Mouse (Mus musculus): ENCODE data around the gene Otulin.

Gene Otulin

GRCm38 (mm10) chr15:27613255-27613654 is 17.2 kb downstream of the Otulin start:
- no peak for DNase-seq (ENCODE audit: low read depth, low spot score)

GRCm38 (mm10) chr15:27612533-27613221 is 17.8 kb downstream of the Otulin start:
- DNase-seq (ENCODE audit: low read depth, low spot score): peak; percentile 72

- no peak for DNase-seq (ENCODE audit: low read depth, low spot score)
These were observed 20.9 kb downstream of the Otulin start for GRCm38 (mm10) chr15:27609554-27609953.

DNA sequence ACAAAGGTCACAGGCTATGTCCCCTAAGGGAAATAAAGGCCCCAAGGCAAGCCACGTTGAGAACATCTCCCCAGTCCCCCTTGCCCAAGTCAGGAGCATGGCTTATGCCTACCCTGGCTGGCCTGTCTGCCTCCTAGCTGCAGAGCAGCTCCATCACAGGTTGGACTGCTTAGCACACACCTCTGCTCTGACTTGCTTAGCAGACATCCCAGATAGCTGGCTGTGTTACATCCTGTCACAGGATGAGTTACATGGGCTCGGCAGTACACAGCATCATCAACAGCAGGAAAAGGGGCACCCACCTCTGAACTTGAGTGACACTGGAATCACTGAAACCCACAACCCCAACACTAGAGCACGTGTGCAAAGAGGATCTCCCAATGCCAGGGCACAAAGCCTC is 25.2 kb downstream of the Otulin start:
- no peak for DNase-seq (ENCODE audit: low read depth, low spot score)

DNA sequence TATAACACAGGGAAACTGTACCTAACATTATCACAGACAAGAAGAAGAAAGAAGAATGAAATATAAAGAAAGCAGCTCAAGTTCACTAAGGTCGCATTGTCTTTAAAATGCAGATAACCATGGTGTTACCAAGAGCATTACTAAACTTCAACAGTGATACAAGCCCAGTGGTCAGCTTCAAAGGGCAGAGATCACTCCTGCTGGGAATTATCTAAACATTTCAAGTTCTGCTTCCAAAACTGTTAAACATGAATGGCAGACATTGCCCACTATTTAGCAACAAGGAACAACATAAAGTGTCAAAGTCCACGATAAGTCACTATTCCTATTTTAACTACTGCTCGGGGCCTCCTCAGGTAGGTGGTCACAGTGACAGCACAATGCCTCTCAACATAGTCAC is 25.9 kb downstream of the Otulin start:
- no peak for DNase-seq (ENCODE audit: low read depth, low spot score)

DNA sequence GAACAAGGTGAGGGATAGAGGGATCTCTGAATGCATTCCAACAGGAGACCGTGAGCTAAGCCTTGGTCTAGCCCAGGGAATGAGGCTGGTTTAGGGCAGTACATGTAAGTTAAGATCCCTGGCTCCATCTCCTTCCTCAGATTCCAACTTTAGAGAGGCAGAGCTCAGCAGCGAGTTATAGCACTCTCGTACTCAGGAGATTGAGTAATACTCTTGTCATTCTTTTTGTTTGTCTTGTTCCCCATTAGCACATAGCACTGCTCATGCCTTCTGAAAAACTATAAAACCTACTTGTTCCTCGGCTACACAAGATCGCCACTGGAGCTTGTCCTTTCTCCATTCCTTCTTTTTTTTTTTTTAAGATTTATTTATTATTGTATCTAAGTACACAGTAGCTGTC is 30.0 kb downstream of the Otulin start:
- no peak for DNase-seq (ENCODE audit: low read depth, low spot score)

GRCm38 (mm10) chr15:27598786-27599385 is 31.6 kb downstream of the Otulin start:
- DNase-seq (ENCODE audit: low read depth, low spot score): no peak

DNA sequence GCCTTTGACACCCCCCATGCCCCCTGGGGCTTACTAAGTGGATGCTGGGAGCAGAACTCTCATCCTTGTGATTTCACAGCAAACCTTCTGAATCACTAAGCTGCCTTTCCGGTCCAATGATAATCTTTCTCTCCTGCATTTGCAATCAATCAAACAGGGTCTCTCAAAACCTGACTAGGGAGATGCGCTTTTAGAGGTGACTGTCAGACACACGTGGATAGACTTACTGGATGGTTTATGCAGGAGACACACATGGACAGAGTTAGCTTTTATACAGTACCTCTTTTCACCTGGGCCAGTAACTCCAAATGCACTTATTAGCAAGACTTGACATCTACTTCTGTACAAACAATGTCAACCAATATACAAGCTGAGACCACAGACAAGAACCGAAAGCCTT is 33.0 kb downstream of the Otulin start:
- peak; percentile 27 for DNase-seq (ENCODE audit: low read depth, low spot score)

DNA sequence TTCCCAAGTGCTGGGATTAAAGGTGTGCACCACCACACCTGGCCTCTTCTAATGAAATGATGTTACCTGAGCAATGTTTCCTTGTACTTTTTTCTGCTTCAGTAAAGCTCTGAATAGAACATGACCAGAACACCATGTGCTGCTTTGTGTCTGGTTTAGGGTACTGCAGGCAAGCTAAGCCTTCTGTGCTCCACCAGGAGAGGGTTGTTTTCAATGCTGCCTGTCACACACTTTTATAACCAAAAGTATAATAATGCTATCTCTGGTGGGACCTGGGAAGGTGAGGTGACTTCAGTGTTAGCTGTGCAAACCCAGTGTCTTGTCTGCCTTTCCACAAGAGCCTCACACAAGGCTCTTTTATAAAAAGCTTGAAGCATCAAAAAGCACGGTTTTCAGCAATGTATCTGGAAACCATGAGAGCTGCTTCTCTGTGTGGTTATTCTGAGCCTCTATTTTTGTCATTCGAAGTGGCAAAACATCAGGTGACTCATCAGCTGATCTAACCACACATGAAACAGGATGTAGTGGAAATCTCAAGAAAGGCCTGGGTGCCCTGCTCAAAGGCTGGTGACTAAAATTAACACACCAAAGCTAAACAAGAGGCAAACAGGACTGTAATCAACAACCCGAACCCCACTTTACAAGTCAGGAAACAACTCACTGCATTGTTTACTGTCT is 33.9 kb downstream of the Otulin start:
- peak; percentile 73 for DNase-seq (ENCODE audit: low read depth, low spot score)

DNA sequence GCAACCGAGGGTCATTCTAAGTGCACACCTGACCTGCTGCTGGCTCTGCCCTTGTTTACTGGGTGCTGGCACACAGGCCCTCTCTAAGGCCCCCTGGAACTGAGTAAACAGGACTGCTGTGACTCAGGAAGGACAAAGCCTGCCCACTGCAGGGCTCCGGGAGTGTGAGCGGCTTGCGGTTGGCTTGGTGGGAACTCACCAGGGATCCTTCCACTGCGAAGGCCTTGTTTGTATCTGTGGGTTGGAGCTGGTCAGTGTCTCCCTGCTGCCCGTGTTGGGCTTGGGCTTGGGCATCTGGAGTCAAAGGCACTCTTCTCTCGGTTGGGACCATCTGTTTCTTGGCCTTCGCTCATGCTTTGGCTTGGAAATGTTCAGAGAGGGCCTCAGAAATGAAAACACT is 34.9 kb downstream of the Otulin start:
- DNase-seq (ENCODE audit: low read depth, low spot score): no peak

DNA sequence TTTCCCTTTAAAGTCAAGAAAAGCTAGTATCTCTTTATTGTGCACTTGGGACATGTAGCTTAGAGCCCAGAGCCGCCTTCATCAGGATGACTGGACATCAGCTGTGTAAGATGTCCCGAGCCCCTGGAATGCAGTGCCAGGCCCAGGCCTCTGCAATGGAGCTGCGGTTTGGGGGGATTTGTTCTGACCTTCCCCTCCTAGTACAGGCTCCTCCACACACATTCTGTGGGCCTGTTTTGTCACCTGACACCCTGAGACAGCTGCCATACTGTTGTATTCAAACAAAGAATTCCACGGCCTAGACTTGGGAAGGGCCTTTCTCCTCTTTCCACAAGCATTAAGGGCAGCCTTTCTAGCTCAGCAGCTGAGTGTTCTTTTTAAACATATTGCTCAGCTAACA is 35.5 kb downstream of the Otulin start:
- no peak for DNase-seq (ENCODE audit: low read depth, low spot score)

- no peak for DNase-seq (ENCODE audit: low read depth, low spot score)
These were observed 36.8 kb downstream of the Otulin start for GRCm38 (mm10) chr15:27593717-27594116.

- DNase-seq (ENCODE audit: low read depth, low spot score): no peak
These were observed 37.7 kb downstream of the Otulin start for GRCm38 (mm10) chr15:27592620-27593320.

DNA sequence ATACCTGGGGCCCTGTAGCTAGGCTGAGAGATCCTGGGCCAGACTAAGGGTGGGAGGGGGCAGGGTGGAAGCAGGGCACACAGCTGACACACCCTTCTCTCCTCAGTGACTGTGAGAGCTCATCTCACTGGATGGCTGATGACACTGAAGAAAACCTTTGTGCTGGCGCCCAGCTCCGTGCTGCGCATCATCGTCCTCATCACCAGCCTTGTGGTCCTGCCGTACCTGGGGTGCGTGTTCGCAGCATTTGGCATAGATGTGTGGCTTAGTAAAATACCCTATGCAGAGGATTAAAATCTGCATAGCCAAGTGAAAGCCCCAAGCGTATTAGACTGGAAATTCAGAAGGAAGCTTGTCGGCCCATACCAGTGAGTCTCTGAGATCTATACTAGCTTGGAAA is 39.7 kb downstream of the Otulin start:
- DNase-seq (ENCODE audit: low read depth, low spot score): no peak

DNA sequence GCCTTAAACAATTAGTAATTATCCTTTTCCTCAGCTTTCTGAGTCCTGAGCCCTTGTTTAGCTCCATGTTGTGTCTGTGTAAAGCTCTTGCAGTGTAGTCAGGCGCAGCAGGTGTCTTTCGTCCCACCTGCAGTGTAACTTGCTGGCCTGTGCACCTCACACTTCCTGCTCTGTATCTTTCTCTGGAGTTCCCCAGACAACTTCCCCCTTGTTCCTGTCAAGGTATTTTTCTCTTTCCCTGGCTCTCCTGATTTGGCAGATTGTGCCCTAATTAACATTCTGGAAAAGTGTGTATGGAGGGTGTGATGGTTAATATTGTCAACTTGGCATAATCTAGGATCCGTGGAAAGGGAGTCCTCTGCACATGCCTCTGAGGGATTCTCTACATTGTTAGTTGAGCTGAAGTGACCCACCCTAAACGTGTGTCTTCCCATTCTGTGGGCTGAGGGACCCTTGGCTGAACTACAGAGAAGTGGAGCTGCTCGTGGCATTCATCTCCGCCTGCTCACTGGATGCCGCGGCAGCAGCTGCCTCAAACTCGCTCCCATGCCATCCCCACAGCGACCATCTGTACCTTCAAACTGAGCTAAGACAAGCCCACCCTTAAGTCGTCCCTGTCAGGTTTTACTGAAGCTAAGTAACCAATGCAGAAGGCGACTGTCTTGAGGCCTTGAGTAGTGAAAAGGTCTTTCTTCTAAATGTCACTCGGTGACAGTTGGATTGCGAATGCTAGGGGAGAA is 42.2 kb downstream of the Otulin start:
- DNase-seq (ENCODE audit: low read depth, low spot score): peak; percentile 50

GRCm38 (mm10) chr15:27586093-27586480 is 44.4 kb downstream of the Otulin start:
- DNase-seq (ENCODE audit: low read depth, low spot score): no peak

GRCm38 (mm10) chr15:27585466-27586092 is 44.9 kb downstream of the Otulin start:
- DNase-seq (ENCODE audit: low read depth, low spot score): no peak

DNA sequence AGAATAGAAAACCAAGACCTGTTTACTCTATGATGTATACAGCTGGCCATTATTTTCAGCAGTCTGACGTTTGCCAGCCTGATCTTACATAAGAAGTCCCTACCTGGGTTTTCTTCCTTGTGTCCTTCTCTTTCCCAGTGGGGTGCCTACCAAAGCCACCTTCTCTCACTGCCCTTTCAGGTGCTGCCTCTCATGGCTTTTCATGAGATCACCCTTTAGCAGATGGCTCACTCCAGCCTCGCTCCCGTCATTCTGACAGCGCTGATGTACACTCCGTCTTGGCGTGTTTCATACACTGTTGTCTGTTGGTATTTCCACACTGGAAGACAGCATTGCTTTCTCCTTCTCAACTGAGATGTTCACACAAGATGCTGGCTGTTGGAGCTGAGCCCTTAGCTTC is 46.9 kb downstream of the Otulin start:
- no peak for DNase-seq (ENCODE audit: low read depth, low spot score)

DNA sequence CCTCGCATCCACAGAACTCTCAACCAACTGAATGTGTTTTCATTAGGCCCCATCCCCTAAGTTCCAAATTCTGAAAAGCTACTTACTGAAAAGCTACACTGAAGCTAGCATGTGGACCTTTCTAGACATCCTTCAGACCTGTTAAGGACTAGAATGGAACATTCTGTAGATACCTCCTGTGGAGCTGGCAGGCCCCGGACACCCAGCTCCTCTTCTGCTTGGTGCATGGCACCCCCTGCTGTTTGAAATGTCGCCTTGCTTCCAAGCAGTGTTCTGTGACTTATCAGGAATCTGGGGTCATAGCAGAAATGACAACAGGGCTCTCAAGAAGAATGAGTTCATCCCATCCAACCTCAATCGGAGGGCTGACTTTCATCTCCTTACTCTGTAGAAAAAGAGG is 47.5 kb downstream of the Otulin start:
- peak; percentile 62 for DNase-seq (ENCODE audit: low read depth, low spot score)

DNA sequence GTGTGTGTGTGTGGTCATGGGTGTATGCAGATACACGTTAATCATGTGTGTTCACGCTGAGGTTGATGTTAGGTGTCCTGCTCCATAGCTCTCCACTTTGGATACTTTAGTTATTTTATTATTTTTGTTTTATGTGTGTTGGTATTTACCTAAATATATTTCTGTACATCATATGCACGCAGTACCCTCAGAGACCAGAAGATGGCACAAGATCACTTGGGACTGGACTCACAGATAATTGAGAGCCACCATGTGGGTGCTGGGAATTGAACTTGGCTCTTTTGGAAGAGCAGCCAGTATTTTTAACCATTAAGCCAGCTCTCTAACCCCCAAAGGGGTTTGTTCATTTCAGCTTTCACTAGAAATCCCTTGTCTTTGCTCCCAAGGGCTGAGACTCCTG is 48.1 kb downstream of the Otulin start:
- DNase-seq (ENCODE audit: low read depth, low spot score): peak; percentile 47

DNA sequence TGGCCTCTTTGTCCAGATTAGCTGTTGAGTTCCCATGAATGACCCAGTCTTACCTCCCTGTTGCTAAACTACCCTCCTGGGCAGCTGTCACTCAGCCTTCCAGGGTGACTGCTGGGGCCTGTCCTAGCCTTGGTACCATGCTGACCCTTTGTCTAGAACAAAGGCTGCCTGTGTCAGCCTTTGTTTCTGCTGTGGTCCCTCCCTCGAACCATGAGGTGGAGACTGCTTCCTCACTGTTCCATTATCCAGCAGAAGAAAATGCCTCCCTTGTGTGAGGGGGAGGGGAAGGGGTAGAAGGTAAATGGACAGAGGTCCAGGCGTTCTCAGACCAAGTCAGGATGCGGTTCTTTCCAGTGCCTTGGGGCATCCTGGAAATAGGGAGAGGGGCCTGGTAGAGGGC is 48.9 kb downstream of the Otulin start:
- no peak for DNase-seq (ENCODE audit: low read depth, low spot score)
